Mouse (Mus musculus) forebrain, embryonic 16.5 days (tissue): ENCODE measurements around the gene Dph2. TPM values are rescaled to one million over a fixed set of nuclear protein-coding genes. Genes with fewer than 3 reads are reported as not detected.

Experiments used
- ATAC-seq: fragments of 200-750 bp; cut with Nextera tagmentation; 2 replicates; pipeline ENCODE4 v1.8.0; 2017; ENCODE audit warnings: mild to moderate bottlenecking, moderate library complexity
- H3K27ac ChIP-seq: fragments of 300-500 bp; sonication (generic); 2 replicates; pipeline ENCODE4 v1.5.1; 2014; ENCODE audit warnings: low read length, control low read depth
- H3K27me3 ChIP-seq: fragments of 300-500 bp; sonication (generic); replicated peaks from 2 replicates; pipeline ENCODE4 v1.6.1; 2014; ENCODE audit warnings: low read length; ENCODE audit not compliant: control insufficient read depth, insufficient read depth
- H3K36me3 ChIP-seq: fragments of 300-500 bp; sonication (generic); 2 replicates; pipeline ENCODE4 v1.6.1; 2014; ENCODE audit not compliant: control insufficient read depth, insufficient read depth
- H3K4me1 ChIP-seq: fragments of 300-500 bp; sonication (generic); replicated peaks from 2 replicates; pipeline ENCODE4 v1.6.1; 2014; ENCODE audit warnings: low read length; ENCODE audit not compliant: control insufficient read depth, insufficient read depth
- H3K4me2 ChIP-seq: fragments of 300-500 bp; sonication (generic); 2 replicates; pipeline ENCODE4 v1.6.1; 2014; ENCODE audit warnings: mild to moderate bottlenecking, low read length, control low read depth
- H3K4me3 ChIP-seq: fragments of 300-500 bp; sonication (generic); replicated peaks from 2 replicates; pipeline ENCODE4 v1.5.1; 2014; ENCODE audit warnings: mild to moderate bottlenecking, low read length, control low read depth
- H3K9ac ChIP-seq: fragments of 300-500 bp; sonication (generic); replicated peaks from 2 replicates; pipeline ENCODE4 v1.6.1; 2014; ENCODE audit warnings: low read depth, low read length, control low read depth
- H3K9me3 ChIP-seq: fragments of 300-500 bp; sonication (generic); 2 replicates; pipeline ENCODE4 v1.6.1; 2016; ENCODE audit warnings: low read length; ENCODE audit not compliant: control insufficient read depth
- WGBS: fragments of 180-500 bp; shearing (Covaris S2); extraction: QIAGEN DNeasy Blood & Tissue Kit; methylation state at CpG from one replicate; pipeline ENCODE4 v1.1.7; 2014; 5-methylcytosine and 5-hydroxymethylcytosine counted together
- polyA plus RNA-seq: library from polyadenylated mRNA; unstranded; fragments of >200 nt; fragmentation: Nextera tagmentation; extraction: Ambion mirVana; gene quantifications from 2 replicates; pipeline ENCODE4 v1.2.1, GENCODE M21; 2015

The Dph2 gene
- polyA plus RNA-seq, 1 experiment from 2014 or later = 30.1 TPM

DNA sequence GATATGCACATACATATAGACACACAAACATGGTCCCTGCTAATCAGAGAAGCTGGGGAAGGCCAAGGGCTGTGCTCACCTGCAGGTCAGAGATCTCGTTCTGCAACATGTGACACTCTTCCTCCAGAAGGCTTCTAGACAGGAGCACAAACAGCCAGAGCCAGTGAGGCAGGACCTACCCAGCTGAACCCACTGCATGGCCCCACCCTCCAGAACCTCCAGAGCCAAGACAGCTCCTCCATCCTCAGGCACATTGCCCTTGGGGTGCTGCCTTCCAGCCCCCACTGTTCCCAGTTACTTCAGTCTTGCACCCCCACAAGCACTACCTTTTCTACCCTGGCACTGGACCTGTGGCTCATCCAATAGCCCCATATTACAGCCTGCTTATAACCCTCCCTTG lies 21.4 kb downstream of the Dph2 start:
- Histone ChIP-seq H3K27me3 (0 out of 2 replicates have a peak, but pooled peaks cover 2% of the 10 kb centered on the region), H3K4me2 (no peak overlapping the region), H3K4me3 (no peak overlapping the region), H3K4me1 (peaks cover 7% of the 10 kb centered on the region), H3K9ac (no peak overlapping the region), H3K9me3 (no peaks in the 10 kb centered on the region), H3K27ac (no peak overlapping the region), H3K36me3 (peaks cover 15% of the 10 kb centered on the region; the same call in 1 of the 2 replicates)
- no peak for ATAC-seq
- 78% methylated on average over 1 of the region's 1 CpGs for WGBS

DNA sequence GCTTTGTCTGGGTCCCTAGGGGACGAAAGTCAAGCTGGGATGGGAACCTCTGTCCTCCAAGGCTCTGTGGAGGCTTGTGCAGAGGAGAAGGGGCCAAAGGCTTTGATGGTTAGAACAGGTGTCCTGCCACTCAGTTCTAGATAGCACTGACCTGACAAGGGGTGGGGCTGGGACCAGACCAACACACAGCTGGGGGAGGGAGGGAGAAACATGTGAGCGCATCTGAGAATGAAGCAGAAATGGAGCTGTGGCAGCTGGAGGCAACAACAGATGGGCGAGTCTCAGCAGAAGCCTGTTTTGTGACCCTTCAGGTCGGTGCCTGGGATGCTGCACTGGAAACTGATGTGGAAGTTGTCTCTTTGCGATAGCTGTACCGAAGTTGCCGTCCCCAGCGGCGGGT lies 22.5 kb downstream of the Dph2 start:
- no peak overlapping the region for H3K9ac ChIP-seq
- WGBS = 69% methylated on average over 9 of the region's 9 CpGs
- no peak overlapping the region for H3K4me2 ChIP-seq
- H3K27ac ChIP-seq = no peak overlapping the region
- 0 out of 2 replicates have a peak, but pooled peaks cover 2% of the 10 kb centered on the region for H3K27me3 ChIP-seq
- no peak overlapping the region for H3K4me3 ChIP-seq
- no peak for ATAC-seq
- H3K9me3 ChIP-seq = no peaks in the 10 kb centered on the region
- H3K36me3 ChIP-seq = peaks cover 6% of the 10 kb centered on the region; the same call in 1 of the 2 replicates
- peaks cover 7% of the 10 kb centered on the region for H3K4me1 ChIP-seq

DNA sequence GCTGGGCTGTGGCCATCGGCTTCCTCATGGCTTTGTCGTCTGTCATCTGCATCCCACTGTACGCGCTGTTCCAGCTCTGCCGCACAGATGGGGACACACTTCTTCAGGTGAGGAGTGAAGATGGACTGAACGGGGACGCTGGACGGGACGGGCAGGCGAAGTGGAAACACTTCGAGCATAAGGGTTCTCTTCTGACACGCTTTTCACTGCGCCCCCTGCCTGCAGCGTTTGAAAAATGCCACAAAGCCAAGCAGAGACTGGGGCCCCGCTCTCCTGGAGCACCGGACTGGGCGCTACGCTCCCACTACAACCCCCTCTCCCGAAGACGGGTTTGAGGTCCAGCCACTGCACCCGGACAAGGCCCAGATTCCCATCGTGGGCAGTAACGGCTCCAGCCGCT lies 24.0 kb downstream of the Dph2 start:
- no peak overlapping the region for H3K4me2 ChIP-seq
- H3K27ac ChIP-seq = no peak overlapping the region
- H3K27me3 ChIP-seq = 0 out of 2 replicates have a peak, but pooled peaks cover 2% of the 10 kb centered on the region
- no peaks in the 10 kb centered on the region for H3K9me3 ChIP-seq
- H3K4me1 ChIP-seq = peaks cover 11% of the 10 kb centered on the region
- WGBS = 11% methylated on average over 24 of the region's 24 CpGs
- no peaks in the 10 kb centered on the region for H3K36me3 ChIP-seq
- H3K9ac ChIP-seq = no peak overlapping the region
- peak; percentile 43 for ATAC-seq
- no peak overlapping the region for H3K4me3 ChIP-seq

DNA sequence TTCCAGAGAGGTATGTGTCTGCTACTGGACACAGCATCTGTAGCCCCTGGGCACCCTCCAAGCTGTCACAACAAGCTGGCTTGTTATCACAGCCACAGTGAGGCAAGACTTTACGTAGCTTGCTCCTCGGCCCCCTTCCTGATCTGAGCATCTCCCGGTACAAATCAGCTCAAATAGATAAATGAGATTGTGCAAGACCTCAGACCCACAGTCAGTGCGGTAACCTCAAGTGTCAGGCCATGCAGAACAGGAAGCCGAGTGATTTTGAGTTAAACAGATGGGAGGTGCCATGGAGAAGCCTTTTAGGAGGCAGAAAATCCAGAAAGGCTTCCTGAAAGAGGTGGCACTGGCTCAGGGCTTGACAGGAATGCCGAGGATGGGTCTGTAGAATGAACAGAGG lies 24.8 kb downstream of the Dph2 start:
- ATAC-seq = no peak
- no peak overlapping the region for H3K4me2 ChIP-seq
- H3K9me3 ChIP-seq = no peaks in the 10 kb centered on the region
- no peak overlapping the region for H3K9ac ChIP-seq
- WGBS = 82% methylated on average over 6 of the region's 6 CpGs
- 0 out of 2 replicates have a peak, but pooled peaks cover 2% of the 10 kb centered on the region for H3K27me3 ChIP-seq
- H3K27ac ChIP-seq = no peak overlapping the region
- no peak overlapping the region for H3K4me3 ChIP-seq
- no peaks in the 10 kb centered on the region for H3K36me3 ChIP-seq
- peaks cover 12% of the 10 kb centered on the region for H3K4me1 ChIP-seq

DNA sequence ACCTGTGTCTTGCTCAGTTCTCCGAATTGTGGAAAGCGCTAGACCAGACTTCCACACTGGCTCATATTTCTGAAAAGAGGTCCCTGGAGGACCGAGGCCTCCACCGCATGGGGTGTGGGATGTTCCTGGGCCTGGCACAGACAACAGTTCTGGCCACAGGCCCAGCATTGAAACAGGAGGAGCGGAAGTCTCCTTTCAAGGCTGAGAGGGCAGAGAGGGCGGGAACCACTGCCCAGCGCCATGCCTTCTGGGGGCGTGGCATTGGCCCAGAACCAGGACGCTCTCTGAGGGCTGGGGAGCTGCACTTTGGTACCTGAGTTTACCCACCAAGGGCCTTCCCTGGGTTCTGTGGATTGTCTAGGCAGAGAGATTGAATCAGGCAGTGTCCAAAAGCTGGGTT lies 25.7 kb downstream of the Dph2 start:
- ATAC-seq = no peak
- Histone ChIP-seq H3K27ac (no peak overlapping the region), H3K4me3 (no peak overlapping the region), H3K36me3 (no peaks in the 10 kb centered on the region), H3K9ac (no peak overlapping the region), H3K4me2 (no peak overlapping the region), H3K9me3 (no peaks in the 10 kb centered on the region), H3K27me3 (0 out of 2 replicates have a peak, but pooled peaks cover 2% of the 10 kb centered on the region), H3K4me1 (peaks cover 12% of the 10 kb centered on the region)
- WGBS = 51% methylated on average over 9 of the region's 9 CpGs

DNA sequence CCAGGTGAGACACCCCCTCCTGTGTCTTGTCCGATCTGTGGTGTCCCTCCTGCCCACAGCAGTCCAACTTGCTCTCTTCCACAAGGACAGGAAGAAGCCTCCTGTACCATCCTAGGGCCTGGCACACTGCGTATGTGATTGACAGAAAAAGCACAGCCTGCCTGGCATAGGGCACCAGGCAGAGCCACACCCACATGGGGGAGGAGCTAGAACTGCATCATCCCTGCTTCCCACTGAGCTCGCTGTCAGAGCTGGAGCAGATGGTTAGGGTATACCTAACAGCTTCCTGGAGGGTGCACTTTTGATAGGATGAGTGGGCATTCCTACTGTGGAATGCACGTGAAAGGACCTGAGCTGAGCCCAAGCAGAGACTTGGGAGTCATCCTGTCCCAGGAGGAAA lies 29.0 kb downstream of the Dph2 start:
- Histone ChIP-seq H3K9ac (no peak overlapping the region), H3K4me1 (peaks cover 12% of the 10 kb centered on the region), H3K9me3 (no peaks in the 10 kb centered on the region), H3K4me2 (no peak overlapping the region), H3K27ac (no peak overlapping the region), H3K27me3 (0 out of 2 replicates have a peak, but pooled peaks cover 2% of the 10 kb centered on the region), H3K36me3 (no peaks in the 10 kb centered on the region), H3K4me3 (no peak overlapping the region)
- 29% methylated on average over 4 of the region's 4 CpGs for WGBS
- peak; percentile 94 for ATAC-seq

DNA sequence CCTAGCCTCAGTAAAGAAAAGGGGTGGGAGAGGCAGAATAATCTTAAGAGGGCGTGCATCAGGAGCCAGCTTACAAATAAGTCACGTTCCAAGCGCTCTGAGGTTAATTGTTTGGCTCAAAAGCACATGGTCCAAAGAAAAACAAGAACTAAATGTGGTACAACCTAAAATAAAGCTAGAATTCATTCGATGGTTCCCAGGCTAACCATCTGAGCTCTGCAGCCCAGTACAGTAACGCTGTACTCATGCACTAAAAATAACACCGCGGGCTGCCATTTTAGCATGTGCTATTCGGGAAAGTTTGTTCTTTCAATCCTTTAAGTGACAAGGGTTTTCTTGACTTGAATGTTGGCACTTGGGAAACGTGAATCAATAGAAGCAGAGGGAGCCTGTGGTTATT lies 31.3 kb downstream of the Dph2 start:
- Histone ChIP-seq H3K4me1 (peaks cover 8% of the 10 kb centered on the region; the same call in 1 of the 2 replicates), H3K27me3 (no peaks in the 10 kb centered on the region), H3K4me2 (no peak overlapping the region), H3K27ac (no peak overlapping the region), H3K9ac (no peak overlapping the region), H3K9me3 (no peaks in the 10 kb centered on the region), H3K36me3 (no peaks in the 10 kb centered on the region), H3K4me3 (no peak overlapping the region)
- 70% methylated on average over 9 of the region's 9 CpGs for WGBS
- ATAC-seq = no peak

DNA sequence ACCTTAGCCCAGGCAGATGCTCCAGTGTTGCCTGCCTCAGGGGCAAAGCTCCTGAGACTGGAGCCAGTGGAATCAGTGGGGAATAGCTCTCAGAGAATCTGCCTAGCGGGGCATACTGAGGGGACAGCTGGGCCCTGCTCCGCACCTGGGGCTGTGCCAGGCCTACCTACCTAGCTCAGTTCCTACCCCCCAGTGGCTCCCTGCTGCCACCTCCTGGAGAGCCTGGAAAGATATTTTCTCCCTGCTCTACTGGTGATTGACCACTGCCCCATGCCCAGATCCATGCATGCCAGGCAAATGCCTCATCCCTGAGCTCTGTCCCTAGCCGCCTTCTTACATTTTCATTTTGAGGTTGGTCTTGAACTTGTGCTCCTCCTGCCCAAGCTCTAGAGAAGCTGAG lies 33.0 kb downstream of the Dph2 start:
- Histone ChIP-seq H3K27me3 (no peaks in the 10 kb centered on the region), H3K4me2 (no peak overlapping the region), H3K9ac (no peak overlapping the region), H3K9me3 (no peaks in the 10 kb centered on the region), H3K4me1 (peaks cover 8% of the 10 kb centered on the region; the same call in 1 of the 2 replicates), H3K27ac (no peak overlapping the region), H3K36me3 (no peaks in the 10 kb centered on the region), H3K4me3 (no peak overlapping the region)
- WGBS = 71% methylated on average over 3 of the region's 3 CpGs
- ATAC-seq = no peak

DNA sequence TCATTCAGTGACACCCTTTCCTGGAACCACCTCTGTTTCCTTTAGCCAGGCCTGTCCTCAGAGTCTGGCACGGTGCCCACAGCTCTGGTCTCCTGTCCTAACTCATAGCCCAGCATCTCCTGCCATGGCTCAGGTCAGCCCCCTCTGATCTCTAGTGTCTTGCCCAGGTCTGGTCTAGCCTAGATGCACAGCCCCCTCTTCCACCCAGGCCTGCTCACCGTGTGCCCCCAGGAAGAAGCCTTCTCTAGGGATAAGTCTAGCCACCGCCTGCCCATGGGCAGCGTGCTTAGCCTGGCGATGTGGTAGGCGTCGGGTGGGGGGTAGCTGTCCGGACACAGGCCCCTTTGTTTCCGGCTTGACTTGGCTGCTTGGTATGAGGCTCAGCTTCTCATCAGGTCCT lies 36.7 kb downstream of the Dph2 start:
- Histone ChIP-seq H3K9me3 (no peaks in the 10 kb centered on the region), H3K36me3 (no peaks in the 10 kb centered on the region), H3K4me1 (no peaks in the 10 kb centered on the region), H3K27me3 (no peaks in the 10 kb centered on the region), H3K9ac (no peak overlapping the region), H3K4me3 (no peak overlapping the region), H3K27ac (no peak overlapping the region), H3K4me2 (no peak overlapping the region)
- ATAC-seq = no peak
- WGBS = 61% methylated on average over 9 of the region's 9 CpGs
